Mouse (Mus musculus) ovary, adult 2 months (tissue): ENCODE measurements around the gene Amigo3. TPM values are rescaled to one million over a fixed set of nuclear protein-coding genes. Genes with fewer than 3 reads are reported as not detected.

Source experiments
- polyA plus RNA-seq: library from polyadenylated mRNA; depleted of rRNA; stranded (reverse); fragments of >200 nt; gene quantifications from 2 replicates; pipeline ENCODE4 v1.2.3, GENCODE M21; 2012; rRNA removed

Amigo3 gene
- 6.8 and 8.7 TPM in 2 replicates for polyA plus RNA-seq

DNA sequence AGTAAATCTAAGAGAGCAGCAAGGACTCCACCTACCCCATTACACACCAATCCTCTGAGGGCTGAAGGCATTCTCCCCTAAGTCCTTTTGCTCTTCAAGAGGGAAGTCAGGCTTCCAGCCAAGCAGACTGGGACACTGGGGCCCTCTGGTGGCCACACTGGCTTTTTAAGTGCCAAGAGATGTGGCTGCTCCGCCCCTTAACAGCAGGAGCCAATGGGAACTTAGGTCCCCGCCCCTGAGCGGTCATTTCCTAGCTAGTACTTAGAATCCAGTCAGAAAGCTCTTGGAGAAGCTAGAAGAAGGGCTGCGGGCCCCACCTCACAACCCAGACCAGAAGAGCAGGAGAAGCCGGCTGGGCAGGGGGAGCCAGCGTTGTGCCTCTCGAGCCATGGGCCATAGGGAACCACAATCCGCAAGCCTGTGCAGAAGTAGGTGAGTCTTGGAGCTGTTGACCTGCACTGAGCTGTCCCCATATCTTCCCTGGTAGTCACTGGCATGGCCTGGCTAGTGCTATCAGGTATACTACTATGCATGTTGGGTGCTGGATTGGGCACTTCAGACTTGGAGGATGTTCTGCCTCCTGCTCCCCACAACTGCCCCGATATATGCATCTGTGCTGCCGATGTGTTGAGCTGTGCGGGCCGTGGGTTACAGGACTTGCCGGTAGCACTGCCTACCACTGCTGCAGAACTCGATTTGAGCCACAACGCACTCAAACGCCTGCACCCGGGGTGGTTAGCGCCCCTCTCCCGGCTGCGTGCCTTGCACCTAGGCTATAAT, at the start of gene Amigo3:
Amigo3 (plus strand) TSS at position 275 of the 780 bp plus-strand sequence.

DNA sequence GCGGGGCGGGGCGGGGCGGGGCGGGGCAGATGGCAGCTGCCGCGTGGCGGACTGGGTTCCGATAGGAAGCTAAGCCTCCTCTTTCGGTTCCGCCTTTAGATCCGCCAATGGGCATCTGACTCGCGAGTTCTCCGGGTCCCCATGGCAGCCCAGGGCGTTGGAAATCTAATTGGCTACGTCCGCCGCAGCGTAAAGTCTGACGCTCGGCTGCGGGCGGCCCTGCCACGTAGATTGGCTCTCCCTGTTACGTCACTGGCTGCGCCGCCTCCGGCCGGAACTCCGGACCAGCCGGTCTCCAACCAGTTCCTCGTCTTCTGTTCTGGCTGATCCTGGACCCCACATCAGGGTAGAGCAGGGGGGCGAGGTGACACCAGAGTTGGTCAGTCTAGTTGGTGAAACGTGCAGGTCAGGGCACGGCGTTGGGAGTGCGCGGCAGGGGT, 3.9 kb upstream of the Amigo3 start, which contains the start of gene Gmppb:
Gmppb (plus strand) TSS at position 227 of the 440 bp plus-strand sequence.

DNA sequence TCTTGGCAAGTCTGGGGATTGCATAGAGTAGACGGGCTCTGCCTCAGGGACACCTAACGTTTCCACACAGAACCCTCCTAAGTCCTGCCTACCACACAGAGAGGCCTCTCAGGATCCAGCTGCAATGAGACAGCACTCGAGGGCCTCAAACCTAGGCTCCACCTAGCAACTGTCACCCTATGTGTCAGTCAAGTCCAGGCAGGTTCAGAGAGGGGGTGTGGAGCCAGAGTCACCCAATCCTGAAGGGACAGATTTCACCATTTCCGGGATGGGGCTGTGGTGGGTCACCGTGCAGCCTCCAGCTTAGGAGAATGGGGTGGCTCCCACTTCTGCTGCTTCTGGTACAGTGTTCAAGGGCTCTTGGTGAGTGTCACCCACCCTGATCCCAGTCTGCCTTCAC, 27.2 kb downstream of the Amigo3 start, which contains the start of gene Mst1:
Mst1 (plus strand) TSS at position 269 of the 400 bp plus-strand sequence.

DNA sequence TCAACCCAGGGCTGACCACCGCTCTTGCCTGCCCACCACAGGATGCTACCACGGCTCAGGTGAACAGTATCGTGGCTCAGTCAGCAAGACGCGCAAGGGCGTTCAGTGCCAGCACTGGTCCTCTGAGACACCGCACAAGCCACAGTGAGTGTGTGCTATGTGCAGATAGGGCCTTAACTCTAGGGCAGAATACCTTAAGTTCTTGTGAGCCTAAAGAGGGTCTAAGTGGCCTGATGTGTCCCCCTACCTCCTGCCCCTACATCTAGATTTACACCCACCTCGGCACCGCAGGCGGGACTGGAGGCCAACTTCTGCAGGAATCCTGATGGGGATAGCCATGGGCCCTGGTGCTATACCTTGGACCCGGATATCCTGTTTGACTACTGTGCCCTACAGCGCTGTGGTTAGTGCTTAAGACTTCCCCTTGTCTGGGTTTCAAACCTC, 30.1 kb downstream of the Amigo3 start, which contains the start of gene Rnf123:
Rnf123 (minus strand) TSS at position 359 of the 444 bp plus-strand sequence.

DNA sequence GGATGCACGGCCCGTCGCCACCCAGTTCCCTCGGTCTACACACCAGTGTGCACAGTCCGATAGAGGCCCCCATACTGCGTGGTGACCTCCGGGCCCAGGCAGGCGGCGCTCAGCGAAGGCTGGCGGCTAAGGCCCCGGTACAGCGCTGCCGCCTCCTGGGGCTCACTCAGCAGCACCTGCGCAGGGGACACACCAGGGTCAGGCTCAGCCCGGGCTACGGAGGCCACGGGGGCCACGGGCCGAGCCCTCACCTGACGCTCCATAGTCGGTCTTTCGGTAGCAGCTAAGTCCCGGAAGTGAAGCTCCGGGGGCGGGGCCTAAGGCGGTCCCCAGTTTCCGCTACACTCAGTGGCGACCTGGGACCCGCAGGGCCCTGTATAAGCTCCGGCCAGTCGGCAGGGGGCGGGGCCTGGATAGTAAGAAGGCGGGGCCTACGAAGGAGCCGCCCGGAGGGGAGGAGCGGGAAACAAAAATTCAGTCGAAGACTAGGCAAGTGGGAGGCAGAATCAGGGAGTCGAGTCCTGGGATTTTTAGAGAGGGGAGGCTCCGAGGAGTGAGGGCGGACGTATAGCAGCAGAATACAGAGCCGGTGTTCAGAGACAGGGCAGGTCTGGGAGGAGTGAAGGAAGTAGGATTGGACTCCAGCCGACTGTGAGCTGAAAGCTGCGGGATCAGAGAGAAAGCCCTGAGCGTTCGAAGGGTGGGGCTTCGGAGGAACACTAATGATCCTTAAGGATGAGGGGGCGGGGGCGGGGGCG, 41.4 kb downstream of the Amigo3 start, which contains the start of gene Apeh:
Apeh (minus strand) TSS at position 423 of the 758 bp plus-strand sequence.

Other genes starting within 250 kb of the Amigo3 start
- gene Rbm6, start 179.9 kb upstream of the Amigo3 start, polyA plus RNA-seq: 16.1 and 17.1 TPM in 2 replicates
- gene Mon1a, start 165.0 kb upstream of the Amigo3 start, polyA plus RNA-seq: 42.1 and 43.0 TPM in 2 replicates
- gene Mst1r, start 146.3 kb upstream of the Amigo3 start, polyA plus RNA-seq: 48.6 and 48.9 TPM in 2 replicates
- gene Actl11, start 124.7 kb upstream of the Amigo3 start, polyA plus RNA-seq: not detected in 2 replicates
- 0.30 and 0.47 TPM in 2 replicates for gene Camkv, start 117.5 kb upstream of the Amigo3 start, polyA plus RNA-seq
- 1.5 and 3.1 TPM in 2 replicates for gene Traip, start 103.0 kb upstream of the Amigo3 start, polyA plus RNA-seq
- 58.8 and 64.4 TPM in 2 replicates for gene Uba7, start 77.7 kb upstream of the Amigo3 start, polyA plus RNA-seq
- gene Gm20661, start 70.1 kb upstream of the Amigo3 start, polyA plus RNA-seq: 2.7 TPM in 2 replicates
- gene Inka1, start 67.3 kb upstream of the Amigo3 start, polyA plus RNA-seq: 21.3 and 24.2 TPM in 2 replicates
- 99.9 and 106 TPM in 2 replicates for gene Cdhr4, start 60.7 kb upstream of the Amigo3 start, polyA plus RNA-seq
- 6.8 and 10.1 TPM in 2 replicates for gene Gm20662, start 56.8 kb upstream of the Amigo3 start, polyA plus RNA-seq
- 209 and 244 TPM in 2 replicates for gene Ip6k1, start 50.7 kb upstream of the Amigo3 start, polyA plus RNA-seq
- 21.7 and 28.2 TPM in 2 replicates for gene Gmppb, start 3.9 kb upstream of the Amigo3 start, polyA plus RNA-seq
- gene Mst1, start 27.3 kb downstream of the Amigo3 start, polyA plus RNA-seq: 0.25 and 0.45 TPM in 2 replicates
- gene Rnf123, start 30.2 kb downstream of the Amigo3 start, polyA plus RNA-seq: 113 and 122 TPM in 2 replicates
- 90.7 and 116 TPM in 2 replicates for gene Apeh, start 41.4 kb downstream of the Amigo3 start, polyA plus RNA-seq
- 1.9 and 2.0 TPM in 2 replicates for gene Bsn, start 137.2 kb downstream of the Amigo3 start, polyA plus RNA-seq
- gene Dag1, start 210.8 kb downstream of the Amigo3 start, polyA plus RNA-seq: 101 and 122 TPM in 2 replicates
- 19.4 and 25.5 TPM in 2 replicates for gene Nicn1, start 237.3 kb downstream of the Amigo3 start, polyA plus RNA-seq
- gene Amt, start 243.7 kb downstream of the Amigo3 start, polyA plus RNA-seq: 7.6 and 12.8 TPM in 2 replicates